Mouse (Mus musculus): ENCODE measurements around the gene Htr2a. TPM values are rescaled to one million over a fixed set of nuclear protein-coding genes. Genes with fewer than 3 reads are reported as not detected.

Htr2a gene
- polyA plus RNA-seq (2012; rRNA removed), result 0.20 and 0.40 TPM in 2 replicates

GRCm38 (mm10) chr14:74640819-74641381 is at the start of gene Htr2a:
Gene Htr2a, plus strand, starts transcription at chr14:74640840.

GRCm38 (mm10) chr14:74732079-74732783 is 91.6 kb downstream of the Htr2a start, which contains the start of gene Esd:
Gene Esd, plus strand, starts transcription at chr14:74732297.

Other genes starting within 250 kb of the Htr2a start
- 157 and 185 TPM in 2 replicates for gene Esd, start 91.5 kb downstream of the Htr2a start, polyA plus RNA-seq (2012; rRNA removed)